Mouse (Mus musculus): ENCODE measurements around the gene Ssx9. TPM values are rescaled to one million over a fixed set of nuclear protein-coding genes. Genes with fewer than 3 reads are reported as not detected.
"Not testable (repeated sequence)": the region's sequence is repeated elsewhere in the genome, so short reads cannot be mapped to it uniquely, and the experiment has no call there.

Ssx9 gene
- not detected for total RNA-seq (2021)

- DNase-seq; intact Hi-C loops (cut with DNase I): not testable (repeated sequence)
These were observed at the start of gene Ssx9 for GRCm38 (mm10) chrX:8748132-8748531. Ssx9 (plus strand) TSS chrX:8748432.

GRCm38 (mm10) chrX:8732907-8733306, 15.3 kb upstream of the Ssx9 start:
- intact Hi-C loops (cut with DNase I) = no loop called here

GRCm38 (mm10) chrX:8803391-8803790, 55.2 kb downstream of the Ssx9 start, which contains the start of gene Ssxb5:
Ssxb5 (plus strand) TSS chrX:8803691.
- DNase-seq; intact Hi-C loops (cut with DNase I): not testable (repeated sequence)

More at GRCm38 (mm10) chrX:8732907-8733306, 15.3 kb upstream of the Ssx9 start:
- DNase-seq = no peak

Other genes with a start within 250 kb of the Ssx9 start
- gene Gm14459, start 223.5 kb upstream of the Ssx9 start, total RNA-seq (2021) = not detected
- not detected for gene Ssxb6, start 200.2 kb upstream of the Ssx9 start, total RNA-seq (2021)
- not detected for gene Ssxb3, start 156.6 kb upstream of the Ssx9 start, total RNA-seq (2021)
- not detected for gene Ssxb8, start 57.6 kb upstream of the Ssx9 start, total RNA-seq (2021)
- not detected for gene Ssxb5, start 55.3 kb downstream of the Ssx9 start, total RNA-seq (2021)
- not detected for gene Gm6592, start 95.6 kb downstream of the Ssx9 start, total RNA-seq (2021)
- gene Gm5751, start 125.8 kb downstream of the Ssx9 start, total RNA-seq (2021) = not detected
- 1 to 10 TPM in 1 of 2 experiments, under 1 TPM in 1; 0.73 to 1.6 TPM for gene B630019K06Rik, start 143.9 kb downstream of the Ssx9 start, total RNA-seq (2021)
- not detected for gene Fthl17b, start 214.5 kb downstream of the Ssx9 start, total RNA-seq (2021)
- not detected for gene Fthl17c, start 228.1 kb downstream of the Ssx9 start, total RNA-seq (2021)
- gene Fthl17d, start 238.3 kb downstream of the Ssx9 start, total RNA-seq (2021) = not detected

All from heart, postnatal 36 days (tissue).